Mouse (Mus musculus): ENCODE measurements around the gene Dnajc27. TPM values are rescaled to one million over a fixed set of nuclear protein-coding genes. Genes with fewer than 3 reads are reported as not detected.

Gene Dnajc27
- total and polyA plus RNA-seq, 3 experiments: 7.0 to 9.7 (median 8.3) TPM

DNA sequence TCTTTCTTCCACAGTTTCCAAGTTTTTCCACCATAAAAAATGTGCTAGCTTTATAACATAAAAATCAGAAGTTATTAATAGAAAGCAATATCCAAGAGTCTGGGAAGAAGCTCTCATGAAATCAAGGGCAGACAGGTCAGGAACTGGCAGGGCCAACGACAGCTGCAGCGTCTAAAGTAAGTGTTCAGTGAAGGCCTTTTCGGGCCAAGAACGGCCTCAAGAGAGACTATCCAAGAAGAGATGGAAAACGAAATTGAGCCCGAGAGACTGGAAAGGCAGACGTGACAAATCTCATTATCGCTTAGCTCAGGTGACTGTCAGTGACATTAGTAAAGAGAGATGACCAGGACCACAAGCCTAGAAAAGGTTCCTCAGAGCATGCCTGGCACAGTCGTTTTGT lies 24.1 kb upstream of the Dnajc27 start:
- Histone ChIP-seq H3K27ac (no peak overlapping the region), H3K4me3 (no peak overlapping the region), H3K27me3 (ENCODE audit: control insufficient read depth, insufficient read depth, low read length) (no peaks in the 10 kb centered on the region), H3K36me3 (ENCODE audit: control insufficient read depth, insufficient read depth, low read length) (no peaks in the 10 kb centered on the region), H3K9ac (ENCODE audit: low read depth, low read length) (no peak overlapping the region), H3K4me1 (ENCODE audit: control insufficient read depth, insufficient read depth, low read length) (no peaks in the 10 kb centered on the region), H3K79me2 (replicated peaks; ENCODE audit: control insufficient read depth, insufficient read depth, low read length) (no peaks in the 10 kb centered on the region)
- TF ChIP-seq POLR2A (IDR thresholded peaks at IDR 0.05; ENCODE audit: insufficient read depth, low read depth, low read length): no peak
- no peak for TF ChIP-seq EP300 (IDR thresholded peaks at IDR 0.05; ENCODE audit: insufficient read depth, low read depth, low read length)
- TF ChIP-seq CTCF (IDR thresholded peaks at IDR 0.05): no peak
- intact Hi-C loops (cut with DNase I): no loop called here
- no peak for DNase-seq
- WGBS: 65% methylated on average over 9 of the region's 9 CpGs

DNA sequence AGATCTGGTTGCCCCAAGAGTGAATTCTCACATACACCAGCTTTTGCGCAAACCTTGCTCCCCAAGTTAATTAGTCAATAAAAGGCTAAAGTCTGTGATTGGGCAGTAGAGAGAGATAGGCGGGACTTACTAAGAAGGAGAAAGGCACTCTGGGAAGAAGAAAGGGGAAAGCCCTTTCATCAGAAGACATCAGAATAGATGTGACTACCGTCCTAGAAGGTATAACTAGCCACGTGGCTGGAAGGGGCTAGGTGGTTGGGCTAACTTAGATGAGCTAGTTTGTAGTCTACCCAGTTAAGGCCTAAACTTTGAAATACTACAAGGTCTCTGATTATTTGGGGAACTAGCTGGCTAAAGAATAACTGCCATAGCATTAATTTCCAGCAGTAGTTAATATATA lies 22.7 kb upstream of the Dnajc27 start:
- no peak for DNase-seq
- no peak overlapping the region for H3K4me3 ChIP-seq
- no peak overlapping the region for H3K9ac ChIP-seq (ENCODE audit: low read depth, low read length)
- intact Hi-C loops (cut with DNase I): no loop called here
- H3K27me3 ChIP-seq (ENCODE audit: control insufficient read depth, insufficient read depth, low read length): no peaks in the 10 kb centered on the region
- TF ChIP-seq CTCF (IDR thresholded peaks at IDR 0.05): no peak
- H3K79me2 ChIP-seq (replicated peaks; ENCODE audit: control insufficient read depth, insufficient read depth, low read length): no peaks in the 10 kb centered on the region
- H3K4me1 ChIP-seq (ENCODE audit: control insufficient read depth, insufficient read depth, low read length): no peaks in the 10 kb centered on the region
- 86% methylated on average over 4 of the region's 4 CpGs for WGBS
- H3K27ac ChIP-seq: no peak overlapping the region
- no peaks in the 10 kb centered on the region for H3K36me3 ChIP-seq (ENCODE audit: control insufficient read depth, insufficient read depth, low read length)

DNA sequence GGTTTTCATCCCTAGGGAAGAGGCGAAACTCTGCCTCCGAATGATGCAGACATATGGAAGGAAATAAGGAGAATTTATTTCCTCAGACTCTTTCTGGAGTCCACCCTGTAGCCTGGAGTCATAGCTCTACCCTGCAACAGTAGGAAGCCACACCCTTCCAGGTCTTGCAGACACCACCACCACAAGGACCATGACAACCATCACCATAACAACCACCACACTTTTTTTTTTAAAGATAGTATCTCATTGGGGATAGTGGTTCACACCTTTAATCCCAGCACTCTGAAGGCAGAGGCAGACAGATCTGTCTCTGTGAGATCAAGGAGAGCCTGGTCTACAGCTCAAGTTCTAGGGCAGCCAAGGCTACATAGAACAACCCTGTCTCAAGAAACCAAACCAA lies 16.9 kb upstream of the Dnajc27 start:
- Histone ChIP-seq H3K4me3 (no peak overlapping the region), H3K9ac (ENCODE audit: low read depth, low read length) (no peak overlapping the region), H3K36me3 (ENCODE audit: control insufficient read depth, insufficient read depth, low read length) (no peaks in the 10 kb centered on the region), H3K27me3 (ENCODE audit: control insufficient read depth, insufficient read depth, low read length) (no peaks in the 10 kb centered on the region), H3K27ac (no peak overlapping the region), H3K4me1 (ENCODE audit: control insufficient read depth, insufficient read depth, low read length) (no peaks in the 10 kb centered on the region), H3K79me2 (replicated peaks; ENCODE audit: control insufficient read depth, insufficient read depth, low read length) (no peaks in the 10 kb centered on the region)
- WGBS: 67% methylated on average over 2 of the region's 2 CpGs
- DNase-seq: no peak
- intact Hi-C loops (cut with DNase I): no loop called here
- TF ChIP-seq POLR2A (IDR thresholded peaks at IDR 0.05; ENCODE audit: insufficient read depth, low read depth, low read length): no peak
- TF ChIP-seq CTCF (IDR thresholded peaks at IDR 0.05): no peak
- TF ChIP-seq EP300 (IDR thresholded peaks at IDR 0.05; ENCODE audit: insufficient read depth, low read depth, low read length): no peak

DNA sequence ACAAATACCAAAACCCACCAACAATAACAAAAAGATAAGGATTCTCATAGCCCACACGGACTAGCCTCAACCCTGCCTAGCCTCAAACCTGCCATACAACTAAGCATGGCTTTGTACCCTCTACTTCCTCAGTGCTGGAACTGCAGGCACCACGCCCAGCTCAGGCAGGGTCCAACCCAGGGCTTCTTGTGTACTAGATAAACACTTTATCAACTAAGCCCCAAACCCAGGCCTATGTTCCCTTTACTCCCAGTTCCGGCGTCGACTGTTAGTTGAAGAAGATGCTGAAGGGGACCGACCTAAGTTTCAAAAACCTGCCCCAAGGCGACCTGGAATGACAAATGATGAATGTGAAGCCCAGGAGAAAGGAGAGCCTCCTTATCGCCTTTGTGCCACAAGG lies 16.4 kb upstream of the Dnajc27 start:
- DNase-seq: no peak
- TF ChIP-seq EP300 (IDR thresholded peaks at IDR 0.05; ENCODE audit: insufficient read depth, low read depth, low read length) (no peak), CTCF (IDR thresholded peaks at IDR 0.05) (no peak), POLR2A (IDR thresholded peaks at IDR 0.05; ENCODE audit: insufficient read depth, low read depth, low read length) (no peak)
- Histone ChIP-seq H3K9ac (ENCODE audit: low read depth, low read length) (no peak overlapping the region), H3K27ac (no peak overlapping the region), H3K36me3 (ENCODE audit: control insufficient read depth, insufficient read depth, low read length) (no peaks in the 10 kb centered on the region), H3K27me3 (ENCODE audit: control insufficient read depth, insufficient read depth, low read length) (no peaks in the 10 kb centered on the region), H3K79me2 (replicated peaks; ENCODE audit: control insufficient read depth, insufficient read depth, low read length) (no peaks in the 10 kb centered on the region), H3K4me3 (no peak overlapping the region), H3K4me1 (ENCODE audit: control insufficient read depth, insufficient read depth, low read length) (no peaks in the 10 kb centered on the region)
- intact Hi-C loops (cut with DNase I): no loop called here
- WGBS: 77% methylated on average over 8 of the region's 8 CpGs

DNA sequence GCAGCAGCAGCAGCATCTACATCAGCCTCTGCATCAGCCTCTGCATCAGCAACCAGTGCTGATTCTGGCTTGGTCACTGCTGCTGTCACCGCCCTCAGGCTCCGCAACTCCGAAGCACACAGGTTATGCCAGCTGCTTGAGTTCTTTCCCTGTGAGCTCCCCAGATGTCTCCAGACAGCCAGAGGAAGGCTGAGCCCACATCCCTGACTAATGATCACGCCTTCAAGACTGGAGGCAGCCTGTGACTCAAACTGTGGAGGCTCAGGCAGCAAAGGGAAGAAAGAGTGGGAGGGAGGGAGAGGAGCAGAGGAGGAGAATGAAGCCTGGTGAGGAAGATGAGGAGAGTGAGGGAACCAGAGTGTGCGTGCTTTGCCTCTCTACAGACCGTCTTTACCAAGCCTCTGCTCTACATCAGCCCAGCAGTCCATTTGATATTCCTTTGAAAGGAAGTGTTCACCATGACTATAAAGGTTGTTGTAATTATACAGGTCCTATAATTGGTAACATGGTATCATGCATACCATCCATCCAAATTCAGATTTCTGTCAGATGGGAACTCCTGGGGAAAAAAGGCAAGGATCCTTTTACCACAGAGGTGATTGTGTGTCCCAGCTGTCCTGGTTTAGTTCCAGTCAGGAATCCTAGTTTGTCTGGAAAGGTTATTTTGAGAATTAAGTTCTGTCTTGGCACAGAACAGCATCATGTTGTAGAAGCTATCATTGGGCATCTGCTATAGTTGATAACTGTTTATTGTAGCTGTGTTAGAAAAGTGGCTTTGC lies 15.5 kb upstream of the Dnajc27 start:
- Histone ChIP-seq H3K9ac (ENCODE audit: low read depth, low read length) (no peak overlapping the region), H3K27ac (no peak overlapping the region), H3K4me3 (no peak overlapping the region), H3K36me3 (ENCODE audit: control insufficient read depth, insufficient read depth, low read length) (no peaks in the 10 kb centered on the region), H3K4me1 (ENCODE audit: control insufficient read depth, insufficient read depth, low read length) (no peaks in the 10 kb centered on the region), H3K27me3 (ENCODE audit: control insufficient read depth, insufficient read depth, low read length) (no peaks in the 10 kb centered on the region), H3K79me2 (replicated peaks; ENCODE audit: control insufficient read depth, insufficient read depth, low read length) (no peaks in the 10 kb centered on the region)
- DNase-seq: no peak
- TF ChIP-seq CTCF (IDR thresholded peaks at IDR 0.05) (no peak), POLR2A (IDR thresholded peaks at IDR 0.05; ENCODE audit: insufficient read depth, low read depth, low read length) (no peak), EP300 (IDR thresholded peaks at IDR 0.05; ENCODE audit: insufficient read depth, low read depth, low read length) (no peak)
- intact Hi-C loops (cut with DNase I): no loop called here
- 68% methylated on average over 6 of the region's 6 CpGs for WGBS

DNA sequence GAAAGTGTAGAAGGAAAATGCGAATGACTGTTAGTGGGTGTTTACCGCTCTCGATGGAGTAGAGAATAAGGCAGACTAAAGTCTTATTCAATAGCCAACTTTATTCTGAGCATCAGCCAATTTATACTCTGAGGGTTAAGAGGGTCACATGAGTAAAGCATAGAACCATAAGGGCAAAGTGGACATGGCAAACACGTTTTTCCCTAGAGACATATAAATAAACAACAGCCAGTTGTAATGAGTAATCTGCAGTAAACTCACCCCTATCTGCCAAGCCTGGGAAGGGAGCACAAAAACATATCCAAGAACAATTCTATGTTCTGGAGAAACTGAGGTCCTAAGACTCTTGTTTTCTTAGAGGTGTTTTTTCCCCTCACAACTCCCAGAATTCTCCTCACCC lies 13.8 kb upstream of the Dnajc27 start:
- no peaks in the 10 kb centered on the region for H3K27me3 ChIP-seq (ENCODE audit: control insufficient read depth, insufficient read depth, low read length)
- TF ChIP-seq EP300 (IDR thresholded peaks at IDR 0.05; ENCODE audit: insufficient read depth, low read depth, low read length) (no peak), POLR2A (IDR thresholded peaks at IDR 0.05; ENCODE audit: insufficient read depth, low read depth, low read length) (no peak), CTCF (IDR thresholded peaks at IDR 0.05) (no peak)
- DNase-seq: no peak
- intact Hi-C loops (cut with DNase I): no loop called here
- no peak overlapping the region for H3K4me3 ChIP-seq
- no peaks in the 10 kb centered on the region for H3K36me3 ChIP-seq (ENCODE audit: control insufficient read depth, insufficient read depth, low read length)
- H3K4me1 ChIP-seq (ENCODE audit: control insufficient read depth, insufficient read depth, low read length): no peaks in the 10 kb centered on the region
- WGBS: 76% methylated on average over 4 of the region's 4 CpGs
- no peaks in the 10 kb centered on the region for H3K79me2 ChIP-seq (replicated peaks; ENCODE audit: control insufficient read depth, insufficient read depth, low read length)
- no peak overlapping the region for H3K9ac ChIP-seq (ENCODE audit: low read depth, low read length)
- no peak overlapping the region for H3K27ac ChIP-seq
